Mouse (Mus musculus) gastrocnemius, adult 8-10 months (tissue): Measurements from ENCODE around the gene Vmn1r193. TPM values are rescaled to one million over a fixed set of nuclear protein-coding genes. Genes with fewer than 3 reads are reported as not detected.
"Not testable (repeated sequence)": the region's sequence is repeated elsewhere in the genome, so short reads cannot be mapped to it uniquely, and the experiment has no call there.

Experiments
- DNase-seq, 2 experiments: peaks; one replicate each; pipeline ENCODE4 v3.0.0; 2022; ENCODE audit warnings: low spot score in 2 of 2
- microRNA-seq: library from miRNA; unstranded; fragments of <30 nt; microRNA quantifications from one replicate; pipeline ENCODE4 v1.2.0, GENCODE M21; 2022
- total RNA-seq, 4 experiments: library from RNA; stranded (reverse); gene quantifications; 2 replicates each; pipeline ENCODE4 v1.2.4; 2022

Gene Vmn1r193
- not detected for total RNA-seq

DNA sequence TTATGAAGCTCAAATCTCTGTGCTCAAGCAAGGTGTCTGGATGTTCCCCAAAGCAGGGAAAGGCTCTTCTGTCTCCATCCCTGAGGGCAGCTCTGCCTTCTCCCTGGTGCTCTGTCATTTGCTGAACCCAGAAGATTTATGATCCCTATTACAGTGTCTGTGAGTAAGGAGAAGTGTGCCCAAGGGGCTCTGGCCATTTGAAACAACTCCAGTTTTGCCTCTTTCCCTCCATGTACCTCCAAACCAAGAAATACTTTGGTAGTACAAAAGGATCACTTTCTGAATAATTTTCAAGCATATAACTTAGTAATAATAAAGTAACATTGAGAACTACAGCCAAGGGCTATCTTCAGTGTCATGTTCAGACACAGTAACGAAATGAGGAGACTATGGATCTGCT is at the start of gene Vmn1r193:
TSS of gene Vmn1r193 (minus strand) at position 101 of the 400 bp plus-strand sequence.
- DNase-seq, result not testable (repeated sequence)

DNA sequence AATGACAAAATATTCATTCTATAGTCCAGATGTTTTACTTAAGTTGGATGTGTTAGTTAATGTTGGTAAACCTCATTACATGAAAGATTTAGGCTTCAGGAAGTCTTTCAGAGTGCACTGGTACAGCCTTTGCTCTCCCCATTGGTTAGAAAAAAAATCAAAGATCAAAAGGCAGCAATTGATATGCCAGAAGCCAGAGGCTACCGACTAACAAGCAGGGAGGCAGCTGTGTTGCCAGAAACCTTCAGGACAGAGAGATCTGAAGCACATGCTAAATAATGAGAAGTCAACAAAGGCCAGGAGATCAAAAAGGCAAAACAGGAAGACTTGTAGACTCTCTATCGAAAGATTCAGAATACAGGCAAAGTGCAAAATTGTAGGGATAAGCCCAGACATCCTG is 48.8 kb upstream of the Vmn1r193 start:
- DNase-seq, result no peak

DNA sequence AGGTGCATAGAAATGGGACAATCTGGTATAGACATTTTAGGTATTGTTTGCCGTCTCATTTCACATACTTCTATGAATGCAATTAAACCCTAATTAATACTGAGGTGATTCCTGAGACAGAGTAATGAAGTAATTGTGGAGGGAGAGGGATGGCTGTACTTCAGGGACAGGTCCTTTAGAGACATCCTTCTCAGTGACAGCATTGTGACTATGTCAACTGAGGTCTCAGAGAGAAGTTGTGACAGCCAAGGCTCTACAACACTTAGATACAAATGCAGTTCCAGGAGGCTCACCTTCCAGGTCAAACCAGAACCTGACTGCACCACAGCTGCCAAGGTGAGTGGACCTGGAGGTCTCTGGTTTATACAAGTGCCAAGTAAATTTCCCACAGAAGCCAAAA is 47.3 kb upstream of the Vmn1r193 start, which contains the start of gene Vmn1r195:
TSS of gene Vmn1r195 (plus strand) at position 301 of the 400 bp plus-strand sequence.
- DNase-seq, result not testable (repeated sequence)

DNA sequence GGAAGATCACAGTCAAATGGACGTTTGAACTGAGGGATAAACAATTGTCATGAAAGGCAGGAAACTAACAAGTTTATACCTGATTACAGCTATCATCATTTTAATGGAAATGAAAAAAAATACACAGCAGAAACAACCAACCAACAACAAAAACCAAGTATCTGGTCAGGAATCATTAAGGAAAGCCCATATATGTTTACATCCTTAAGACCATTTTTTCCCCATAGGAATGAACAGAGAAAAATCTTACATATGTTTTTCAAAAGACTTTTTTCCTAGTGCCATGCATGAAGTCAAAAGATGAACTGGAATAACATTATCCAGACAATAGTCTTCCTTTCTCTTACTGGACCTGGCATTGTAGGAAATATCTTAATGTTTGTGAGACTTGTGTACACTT is 21.0 kb upstream of the Vmn1r193 start, which contains the start of gene Vmn1r194:
TSS of gene Vmn1r194 (plus strand) at position 301 of the 400 bp plus-strand sequence.
- DNase-seq, result no peak

DNA sequence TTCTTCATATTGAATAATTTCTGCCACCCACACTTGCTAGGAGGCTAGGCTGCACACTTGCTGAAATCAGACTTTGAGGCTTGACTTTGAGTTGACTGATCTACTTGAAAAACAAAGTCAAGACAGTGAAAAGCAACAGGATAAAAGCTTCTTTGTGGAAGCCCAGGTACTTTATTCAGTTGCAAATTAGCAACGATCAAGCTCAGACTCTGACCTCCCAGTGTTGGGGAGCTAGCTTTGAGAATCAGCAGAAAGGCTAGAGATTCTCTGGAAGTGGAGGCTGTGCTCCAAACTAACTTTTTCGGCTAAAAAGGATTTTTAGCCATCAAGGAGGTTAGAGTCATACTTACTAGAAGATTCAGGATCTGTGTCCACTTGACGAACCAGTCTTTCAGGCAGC is 30.2 kb downstream of the Vmn1r193 start:
- not testable (repeated sequence) for DNase-seq

- no peak for DNase-seq
Observed at GRCm38 (mm10) chr13:22191041-22191440, 31.9 kb downstream of the Vmn1r193 start, which contains the start of gene Vmn1r192. Gene Vmn1r192, minus strand, starts transcription at chr13:22191141.

- no peak for DNase-seq
Observed at GRCm38 (mm10) chr13:22190385-22190784, 32.6 kb downstream of the Vmn1r193 start.

- no peak for DNase-seq
Observed at GRCm38 (mm10) chr13:22189313-22189712, 33.6 kb downstream of the Vmn1r193 start.

- DNase-seq, result no peak
Observed at GRCm38 (mm10) chr13:22183869-22184268, 39.1 kb downstream of the Vmn1r193 start, which contains the start of gene Vmn1r191. Gene Vmn1r191, minus strand, starts transcription at chr13:22183969.

GRCm38 (mm10) chr13:22168416-22168815 is 54.5 kb downstream of the Vmn1r193 start:
- DNase-seq, result no peak

Small RNA genes within 50 kb of the gene (microRNA-seq; reads per million reads assigned to microRNA genes)
- gene Gm23282, result not detected
- not detected for gene Gm25084

Other genes with a start within 250 kb of the Vmn1r193 start
- not detected for gene Pom121l2, start 242.0 kb downstream of the Vmn1r193 start, total RNA-seq
- not detected for gene Prss16, start 213.4 kb downstream of the Vmn1r193 start, total RNA-seq
- 1 to 10 TPM in 3 of 4 experiments, not detected in 1; 3.0 to 6.5 (median 5.3) TPM for gene Hist1h2ah, start 187.6 kb downstream of the Vmn1r193 start, total RNA-seq
- 1 to 10 TPM in 1 of 4 experiments, under 1 TPM in 1, not detected in 2; 0.75 to 7.0 TPM for gene Hist1h2bk, start 187.3 kb downstream of the Vmn1r193 start, total RNA-seq
- gene Hist1h4i, start 181.8 kb downstream of the Vmn1r193 start, total RNA-seq, result 10 to 100 TPM; 28.5 to 37.8 (median 35.7) TPM
- 1 to 10 TPM in 3 of 4 experiments, not detected in 1; 2.3 to 4.2 (median 2.6) TPM for gene Hist1h2ag, start 180.2 kb downstream of the Vmn1r193 start, total RNA-seq
- gene Hist1h2bj, start 179.9 kb downstream of the Vmn1r193 start, total RNA-seq, result 1 to 10 TPM in 2 of 4 experiments, under 1 TPM in 2; 0.75 to 2.9 (median 1.3) TPM
- not detected for gene Vmn1r188, start 138.7 kb downstream of the Vmn1r193 start, total RNA-seq
- not detected for gene Vmn1r189, start 117.3 kb downstream of the Vmn1r193 start, total RNA-seq
- not detected for gene Vmn1r191, start 39.2 kb downstream of the Vmn1r193 start, total RNA-seq
- not detected for gene Vmn1r192, start 32.0 kb downstream of the Vmn1r193 start, total RNA-seq
- not detected for gene Vmn1r194, start 21.1 kb upstream of the Vmn1r193 start, total RNA-seq
- gene Vmn1r195, start 47.4 kb upstream of the Vmn1r193 start, total RNA-seq, result not detected
- not detected for gene Vmn1r196, start 66.8 kb upstream of the Vmn1r193 start, total RNA-seq
- not detected for gene Vmn1r197, start 101.4 kb upstream of the Vmn1r193 start, total RNA-seq
- not detected for gene Vmn1r198, start 127.2 kb upstream of the Vmn1r193 start, total RNA-seq
- not detected for gene Vmn1r199, start 156.7 kb upstream of the Vmn1r193 start, total RNA-seq
- gene Vmn1r200, start 167.2 kb upstream of the Vmn1r193 start, total RNA-seq, result not detected
- not detected for gene Vmn1r201, start 248.8 kb upstream of the Vmn1r193 start, total RNA-seq